Mouse (Mus musculus) embryonic facial prominence, embryonic 13.5 days (tissue): Measurements from ENCODE around the gene Shroom4. TPM values are rescaled to one million over a fixed set of nuclear protein-coding genes. Genes with fewer than 3 reads are reported as not detected.

Experiments
- ATAC-seq: fragments of 200-750 bp; cut with Nextera tagmentation; 2 replicates; pipeline ENCODE4 v1.8.0; 2017; ENCODE audit warnings: low read depth; ENCODE audit not compliant: insufficient number of reproducible peaks, insufficient read depth, low FRiP score, low TSS enrichment
- H3K27ac ChIP-seq: fragments of 300-500 bp; sonication (generic); 2 replicates; pipeline ENCODE4 v1.5.1; 2015; ENCODE audit warnings: moderate library complexity, mild to moderate bottlenecking, inconsistent platforms
- H3K27me3 ChIP-seq: fragments of 300-500 bp; sonication (generic); 2 replicates; pipeline ENCODE4 v1.6.1; 2015; ENCODE audit warnings: mild to moderate bottlenecking, inconsistent platforms
- H3K36me3 ChIP-seq: fragments of 300-500 bp; sonication (generic); 2 replicates; pipeline ENCODE4 v1.6.1; 2015; ENCODE audit warnings: mild to moderate bottlenecking, inconsistent platforms
- H3K4me1 ChIP-seq: fragments of 300-500 bp; sonication (generic); 2 replicates; pipeline ENCODE4 v1.6.1; 2015; ENCODE audit warnings: inconsistent platforms
- H3K4me2 ChIP-seq: fragments of 300-500 bp; sonication (generic); 2 replicates; pipeline ENCODE4 v1.6.1; 2015; ENCODE audit warnings: moderate library complexity, mild to moderate bottlenecking, inconsistent platforms
- H3K4me3 ChIP-seq: fragments of 300-500 bp; sonication (generic); 2 replicates; pipeline ENCODE4 v1.5.1; 2015; ENCODE audit warnings: mild to moderate bottlenecking, inconsistent platforms
- H3K9ac ChIP-seq: fragments of 300-500 bp; sonication (generic); 2 replicates; pipeline ENCODE4 v1.6.1; 2015; ENCODE audit warnings: mild to moderate bottlenecking, inconsistent platforms
- H3K9me3 ChIP-seq: fragments of 300-500 bp; sonication (generic); 2 replicates; pipeline ENCODE4 v1.6.1; 2016; ENCODE audit warnings: inconsistent platforms
- whole genome bisulfite sequencing: fragments of 180-500 bp; shearing (Covaris S2); methylation state at CpG from one replicate; pipeline ENCODE4 v1.1.7; 2015; ENCODE audit warnings: mixed read lengths; 5-methylcytosine and 5-hydroxymethylcytosine counted together
- polyA plus RNA-seq: library from polyadenylated mRNA; unstranded; fragments of >200 nt; fragmentation: Nextera tagmentation; extraction: Ambion mirVana; gene quantifications from 2 replicates; pipeline ENCODE4 v1.2.1, GENCODE M21; 2015

Gene Shroom4
- polyA plus RNA-seq, 1 experiment from 2014 or later: 6.9 TPM

DNA sequence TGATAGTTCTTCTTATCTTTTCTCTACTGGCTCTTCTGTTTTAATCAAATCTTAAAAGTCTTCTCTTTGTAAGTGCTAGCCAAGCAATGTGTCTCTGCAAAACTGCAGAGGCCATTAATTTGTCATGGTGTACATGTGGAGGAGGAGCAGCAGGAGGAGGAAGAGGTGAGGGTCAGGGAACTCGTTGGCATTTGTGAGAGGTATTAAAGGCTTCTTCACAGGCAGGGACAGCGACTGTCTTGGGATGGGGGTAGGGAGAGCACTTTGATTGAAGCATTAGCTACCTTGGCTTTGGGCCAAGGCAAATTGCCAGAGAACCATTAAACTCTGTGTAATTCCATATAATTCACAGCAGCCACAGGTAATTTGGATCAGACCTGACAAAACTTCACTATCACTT, 96.7 kb downstream of the Shroom4 start:
- 18% methylated on average over 2 of the region's 2 CpGs for WGBS
- Histone ChIP-seq H3K4me1 (peaks cover 22% of the 10 kb centered on the region), H3K36me3 (no peaks in the 10 kb centered on the region), H3K4me3 (no peak overlapping the region), H3K9ac (no peak overlapping the region), H3K27me3 (no peaks in the 10 kb centered on the region), H3K27ac (peak overlapping the region; percentile 82), H3K9me3 (no peaks in the 10 kb centered on the region), H3K4me2 (no peak overlapping the region)
- ATAC-seq: no peak

DNA sequence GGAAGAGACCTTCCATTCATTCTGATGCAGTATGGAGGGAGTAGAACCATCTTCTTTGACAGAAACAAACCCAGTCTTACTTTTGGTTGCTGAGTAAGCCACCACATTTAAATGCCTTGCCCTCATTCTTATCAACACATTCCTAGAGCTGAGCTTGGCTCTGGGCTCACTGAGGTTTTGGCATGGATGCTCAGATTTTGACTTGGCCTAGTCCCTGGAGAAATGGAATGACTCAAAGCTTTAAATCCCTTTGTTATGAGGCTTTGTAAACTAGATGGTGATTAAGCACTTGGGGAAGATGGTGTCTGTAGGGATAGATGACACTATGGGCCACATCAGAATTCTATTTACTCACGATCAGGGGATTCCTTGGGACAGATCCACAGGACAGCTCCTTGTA, 102.2 kb downstream of the Shroom4 start:
- no peak overlapping the region for H3K4me2 ChIP-seq
- H3K36me3 ChIP-seq: no peaks in the 10 kb centered on the region
- no peaks in the 10 kb centered on the region for H3K9me3 ChIP-seq
- no peak overlapping the region for H3K9ac ChIP-seq
- H3K27ac ChIP-seq: no peak overlapping the region
- no peak overlapping the region for H3K4me3 ChIP-seq
- ATAC-seq: no peak
- H3K4me1 ChIP-seq: no peaks in the 10 kb centered on the region
- 61% methylated on average over 1 of the region's 1 CpGs for WGBS
- no peaks in the 10 kb centered on the region for H3K27me3 ChIP-seq

DNA sequence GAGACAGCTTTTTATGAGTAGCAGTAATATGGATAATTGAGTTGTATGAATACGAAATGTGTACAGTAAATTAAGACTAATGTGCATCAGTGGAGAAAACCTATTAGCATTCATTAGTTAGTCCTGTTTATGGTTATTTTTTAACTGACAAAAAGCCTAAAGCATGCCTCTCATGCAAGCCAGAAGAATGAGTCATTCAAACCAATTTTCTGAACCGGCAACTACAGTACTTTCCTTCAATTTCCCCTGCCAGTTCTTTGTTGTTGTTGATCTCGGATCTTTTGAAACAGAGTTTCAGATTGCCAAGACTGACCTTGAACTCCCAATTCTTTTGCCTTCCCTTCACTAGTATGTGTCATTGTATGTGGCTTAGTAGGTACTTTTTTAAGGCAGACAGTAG, 117.6 kb downstream of the Shroom4 start:
- H3K27ac ChIP-seq: no peak overlapping the region
- 56% methylated on average over 3 of the region's 3 CpGs for WGBS
- no peaks in the 10 kb centered on the region for H3K4me1 ChIP-seq
- H3K4me3 ChIP-seq: no peak overlapping the region
- H3K36me3 ChIP-seq: no peaks in the 10 kb centered on the region
- ATAC-seq: no peak
- H3K4me2 ChIP-seq: no peak overlapping the region
- no peaks in the 10 kb centered on the region for H3K27me3 ChIP-seq
- no peaks in the 10 kb centered on the region for H3K9me3 ChIP-seq
- H3K9ac ChIP-seq: no peak overlapping the region

DNA sequence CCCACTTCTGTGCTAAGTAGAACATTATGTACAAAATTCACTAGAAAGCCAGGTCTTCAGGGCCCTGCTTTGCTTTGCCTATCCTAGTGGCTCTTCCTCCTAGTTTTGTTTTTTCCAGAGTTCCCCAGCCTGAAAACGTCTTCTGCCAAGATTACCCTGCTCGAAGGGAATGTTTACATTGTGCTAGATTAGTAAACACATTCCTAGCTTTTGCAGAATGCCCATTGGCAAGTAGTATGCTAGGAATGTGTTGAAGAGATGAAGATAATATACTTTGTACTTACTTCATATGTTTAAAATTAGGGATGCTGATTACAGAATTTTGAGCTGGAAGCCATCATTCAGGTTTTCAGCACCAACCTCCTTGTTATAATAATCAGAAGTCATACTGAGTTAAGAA, 118.8 kb downstream of the Shroom4 start:
- 36% methylated on average over 2 of the region's 2 CpGs for WGBS
- Histone ChIP-seq H3K36me3 (no peaks in the 10 kb centered on the region), H3K4me2 (no peak overlapping the region), H3K9me3 (no peaks in the 10 kb centered on the region), H3K9ac (no peak overlapping the region), H3K27ac (no peak overlapping the region), H3K4me3 (no peak overlapping the region), H3K4me1 (no peaks in the 10 kb centered on the region), H3K27me3 (no peaks in the 10 kb centered on the region)
- ATAC-seq: no peak

DNA sequence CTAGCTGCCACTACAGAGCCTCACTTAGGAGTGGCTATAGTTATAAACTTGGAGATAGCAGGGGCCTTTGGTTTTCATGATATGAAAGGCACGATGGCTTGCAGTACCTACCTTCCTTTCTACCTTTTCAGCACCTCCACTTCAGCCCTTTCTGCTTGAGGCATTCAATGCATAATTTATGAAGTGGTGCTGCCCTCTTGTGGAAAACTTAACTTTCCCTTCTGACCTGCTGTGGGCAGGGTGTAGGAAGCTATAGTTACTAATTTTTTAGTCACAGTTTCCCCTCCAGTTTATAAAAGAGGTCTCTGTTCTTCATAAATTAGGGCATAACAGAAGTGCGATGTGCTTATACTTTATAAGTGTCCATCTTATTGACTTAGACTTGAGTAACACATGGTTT, 123.3 kb downstream of the Shroom4 start:
- Histone ChIP-seq H3K4me2 (no peak overlapping the region), H3K27me3 (no peaks in the 10 kb centered on the region), H3K9ac (no peak overlapping the region), H3K4me1 (no peaks in the 10 kb centered on the region), H3K36me3 (no peaks in the 10 kb centered on the region), H3K27ac (no peak overlapping the region), H3K4me3 (no peak overlapping the region), H3K9me3 (no peaks in the 10 kb centered on the region)
- WGBS: 65% methylated on average over 2 of the region's 2 CpGs
- no peak for ATAC-seq

DNA sequence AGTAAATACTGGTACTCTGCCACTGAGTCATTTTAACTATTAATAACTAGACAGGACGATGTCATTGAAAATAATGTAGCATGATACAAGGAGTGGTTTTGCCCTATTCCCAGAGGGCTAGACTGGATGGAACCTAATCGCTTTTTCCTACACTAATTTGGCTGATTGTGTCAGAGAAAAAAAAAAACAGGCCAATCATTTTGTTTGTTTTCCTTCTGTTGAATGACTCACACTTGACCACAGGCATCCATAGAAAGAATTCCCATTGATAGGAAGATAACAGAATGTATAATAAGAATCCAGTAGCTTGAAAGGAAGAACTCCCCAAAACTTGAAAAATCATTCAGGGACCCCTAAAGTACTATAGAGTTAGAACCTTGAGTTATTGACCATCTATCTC, 137.0 kb downstream of the Shroom4 start:
- no peaks in the 10 kb centered on the region for H3K4me1 ChIP-seq
- ATAC-seq: no peak
- H3K4me2 ChIP-seq: no peak overlapping the region
- no peak overlapping the region for H3K27ac ChIP-seq
- no peaks in the 10 kb centered on the region for H3K9me3 ChIP-seq
- H3K27me3 ChIP-seq: no peaks in the 10 kb centered on the region
- no peak overlapping the region for H3K4me3 ChIP-seq
- WGBS: 68% methylated on average over 2 of the region's 2 CpGs
- no peaks in the 10 kb centered on the region for H3K36me3 ChIP-seq
- H3K9ac ChIP-seq: no peak overlapping the region

DNA sequence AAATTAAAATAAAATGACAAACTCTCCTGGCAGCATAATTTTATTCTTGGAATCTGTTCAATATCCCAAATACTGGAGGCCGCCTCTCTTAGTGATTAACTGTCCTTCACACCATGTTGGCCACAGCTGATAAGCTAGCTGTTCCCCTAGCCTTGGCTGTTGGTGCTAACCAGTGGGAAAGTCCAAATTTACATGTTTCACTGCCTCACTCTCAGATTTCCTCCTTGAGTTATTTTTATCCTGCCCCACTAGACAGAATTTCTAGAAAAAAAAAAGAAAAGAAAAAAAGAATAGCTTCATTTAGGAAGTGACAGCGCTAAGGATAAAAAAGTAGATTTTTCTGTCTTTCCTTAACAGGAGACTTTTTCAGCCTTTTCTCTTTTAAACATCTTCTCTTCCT, 138.0 kb downstream of the Shroom4 start:
- H3K36me3 ChIP-seq: no peaks in the 10 kb centered on the region
- ATAC-seq: no peak
- H3K27ac ChIP-seq: no peak overlapping the region
- H3K27me3 ChIP-seq: no peaks in the 10 kb centered on the region
- H3K4me1 ChIP-seq: no peaks in the 10 kb centered on the region
- H3K4me3 ChIP-seq: no peak overlapping the region
- no peak overlapping the region for H3K9ac ChIP-seq
- no peak overlapping the region for H3K4me2 ChIP-seq
- 82% methylated on average over 2 of the region's 2 CpGs for WGBS
- H3K9me3 ChIP-seq: no peaks in the 10 kb centered on the region

DNA sequence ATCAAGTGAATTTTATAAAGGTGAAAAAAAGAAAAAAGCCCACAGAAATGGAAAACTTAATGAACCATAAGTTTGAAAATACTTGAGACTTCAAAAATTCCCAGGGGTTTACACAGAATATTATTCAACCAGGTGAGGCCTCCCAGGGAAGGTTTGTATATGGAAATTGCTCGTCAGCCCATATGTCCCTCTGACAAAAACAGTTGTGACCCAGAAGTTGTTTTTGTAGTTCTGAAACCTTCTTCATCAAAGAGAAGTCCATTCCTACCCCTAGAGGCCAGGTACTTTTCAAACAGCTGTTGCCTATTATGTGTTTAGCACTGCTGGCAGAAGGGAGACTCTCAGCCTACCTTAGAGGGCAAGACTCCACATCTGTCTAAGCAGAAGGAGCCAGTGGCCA, 165.4 kb downstream of the Shroom4 start:
- no peak for ATAC-seq
- Histone ChIP-seq H3K9me3 (no peaks in the 10 kb centered on the region), H3K9ac (no peak overlapping the region), H3K4me2 (no peak overlapping the region), H3K27ac (no peak overlapping the region), H3K36me3 (no peaks in the 10 kb centered on the region), H3K4me1 (no peaks in the 10 kb centered on the region), H3K4me3 (no peak overlapping the region), H3K27me3 (no peaks in the 10 kb centered on the region)
- WGBS: 54% methylated on average over 1 of the region's 1 CpGs

DNA sequence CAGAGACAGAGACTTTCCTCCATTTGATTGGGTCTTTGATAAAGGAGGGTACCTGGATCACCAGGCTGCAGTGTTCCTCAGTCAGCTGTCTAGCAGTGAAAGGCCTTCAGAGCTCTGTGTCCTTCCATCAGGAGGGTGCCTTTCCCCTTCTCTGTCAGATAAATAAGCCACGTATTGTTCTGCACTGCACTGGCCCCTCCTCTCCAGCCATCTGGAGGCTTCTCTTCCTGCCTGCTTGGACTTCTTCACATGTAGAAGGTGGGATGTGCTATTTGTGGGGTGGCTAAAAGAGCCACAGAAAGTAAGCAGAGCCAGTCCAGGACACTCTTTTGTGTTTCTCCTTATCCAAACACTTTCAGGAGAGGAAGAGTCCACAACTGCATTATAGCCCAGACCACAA, 174.9 kb downstream of the Shroom4 start:
- no peak overlapping the region for H3K9ac ChIP-seq
- H3K4me3 ChIP-seq: no peak overlapping the region
- no peaks in the 10 kb centered on the region for H3K27me3 ChIP-seq
- WGBS: 27% methylated on average over 1 of the region's 1 CpGs
- no peaks in the 10 kb centered on the region for H3K36me3 ChIP-seq
- no peak overlapping the region for H3K4me2 ChIP-seq
- no peak overlapping the region for H3K27ac ChIP-seq
- no peaks in the 10 kb centered on the region for H3K9me3 ChIP-seq
- H3K4me1 ChIP-seq: no peaks in the 10 kb centered on the region
- ATAC-seq: no peak

DNA sequence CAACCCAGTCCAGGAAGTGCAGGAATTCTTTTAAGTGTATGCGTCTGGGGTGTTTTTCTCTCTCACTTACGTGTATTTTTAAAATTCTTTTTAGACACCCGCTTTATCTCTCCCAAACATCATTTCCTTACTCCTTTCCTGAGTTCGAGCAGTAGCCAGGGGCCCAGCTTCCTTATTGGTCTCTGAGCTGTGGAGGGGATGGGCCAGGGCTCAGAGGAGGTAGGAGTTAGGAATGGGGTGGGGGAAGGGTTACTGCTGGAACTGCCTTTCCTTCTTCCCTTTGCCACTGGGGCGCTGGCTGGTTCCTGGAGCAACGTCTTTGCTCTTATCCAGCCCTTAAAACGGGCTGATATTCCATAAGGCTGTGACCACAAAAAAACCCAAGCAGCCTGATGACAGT, 177.3 kb downstream of the Shroom4 start:
- no peak overlapping the region for H3K4me3 ChIP-seq
- no peaks in the 10 kb centered on the region for H3K36me3 ChIP-seq
- no peak for ATAC-seq
- H3K9me3 ChIP-seq: no peaks in the 10 kb centered on the region
- H3K27me3 ChIP-seq: no peaks in the 10 kb centered on the region
- H3K27ac ChIP-seq: no peak overlapping the region
- no peaks in the 10 kb centered on the region for H3K4me1 ChIP-seq
- no peak overlapping the region for H3K4me2 ChIP-seq
- H3K9ac ChIP-seq: no peak overlapping the region
- 33% methylated on average over 7 of the region's 7 CpGs for WGBS

DNA sequence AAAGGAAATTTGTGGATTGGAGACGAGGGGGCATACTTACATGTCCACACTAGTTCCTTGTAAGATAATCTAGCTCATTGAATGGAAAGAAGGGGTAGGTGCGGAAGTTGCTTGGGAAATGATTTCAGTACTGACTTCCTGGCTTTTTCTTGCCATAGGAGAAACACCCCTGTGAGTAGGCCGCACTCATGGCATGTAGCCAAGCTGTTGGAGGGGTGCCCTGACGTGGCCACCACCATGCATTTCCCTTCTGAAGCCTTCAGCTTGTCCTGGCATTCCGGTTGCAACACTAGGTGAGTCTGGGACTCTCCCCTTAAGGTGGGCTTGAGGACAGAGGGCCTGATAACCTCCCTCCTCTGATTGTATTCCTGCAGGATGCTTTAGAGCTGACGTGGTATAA, 181.0 kb downstream of the Shroom4 start:
- H3K27ac ChIP-seq: no peak overlapping the region
- H3K4me3 ChIP-seq: no peak overlapping the region
- H3K9ac ChIP-seq: no peak overlapping the region
- H3K36me3 ChIP-seq: peaks cover 24% of the 10 kb centered on the region
- ATAC-seq: no peak
- H3K9me3 ChIP-seq: no peaks in the 10 kb centered on the region
- WGBS: 84% methylated on average over 6 of the region's 6 CpGs
- no peaks in the 10 kb centered on the region for H3K27me3 ChIP-seq
- H3K4me2 ChIP-seq: no peak overlapping the region
- H3K4me1 ChIP-seq: no peaks in the 10 kb centered on the region

DNA sequence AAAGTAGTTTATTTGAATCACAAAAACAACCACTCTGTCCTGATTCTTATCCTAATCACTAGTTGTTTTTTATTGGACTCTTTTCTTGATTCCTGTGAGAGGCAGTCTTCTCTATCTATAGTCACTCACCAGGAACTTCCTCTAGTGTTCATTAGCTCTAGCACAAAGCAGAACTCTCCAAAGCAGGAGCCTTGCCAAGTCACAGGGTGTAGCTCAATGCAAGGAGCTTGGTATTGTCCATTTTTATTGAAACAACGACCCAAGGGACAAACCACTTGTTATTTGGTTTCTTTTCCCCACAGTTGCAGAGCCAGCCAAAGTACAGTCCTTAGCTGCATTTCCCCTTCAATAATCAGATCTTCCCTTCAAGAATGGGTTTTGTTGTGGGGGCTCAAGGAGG, 181.5 kb downstream of the Shroom4 start:
- Histone ChIP-seq H3K4me1 (no peaks in the 10 kb centered on the region), H3K9ac (no peak overlapping the region), H3K4me3 (no peak overlapping the region), H3K9me3 (no peaks in the 10 kb centered on the region), H3K27me3 (no peaks in the 10 kb centered on the region), H3K36me3 (peaks cover 24% of the 10 kb centered on the region), H3K4me2 (no peak overlapping the region), H3K27ac (no peak overlapping the region)
- WGBS: 76% methylated on average over 1 of the region's 1 CpGs
- no peak for ATAC-seq

DNA sequence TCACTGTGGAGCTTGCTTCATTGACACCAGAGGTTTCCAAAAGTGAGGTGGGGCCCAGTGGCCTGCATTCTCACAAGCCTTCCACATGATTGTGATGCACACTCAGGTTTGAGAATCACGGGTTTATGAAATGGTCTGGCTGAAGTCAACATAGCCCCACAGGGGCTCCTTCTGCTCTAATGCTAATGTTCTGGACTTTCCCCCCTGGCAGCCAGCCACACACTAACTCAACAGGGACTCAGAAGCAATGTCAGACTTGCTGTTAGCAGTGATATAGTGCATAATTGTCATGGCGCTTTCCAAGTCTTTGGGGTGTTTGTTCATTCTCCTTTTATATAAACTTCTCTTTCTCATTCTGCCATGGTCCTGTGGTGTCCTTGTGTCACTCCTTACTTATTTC, 183.0 kb downstream of the Shroom4 start:
- peaks cover 24% of the 10 kb centered on the region for H3K36me3 ChIP-seq
- no peaks in the 10 kb centered on the region for H3K4me1 ChIP-seq
- WGBS: 87% methylated on average over 2 of the region's 2 CpGs
- no peak overlapping the region for H3K4me3 ChIP-seq
- H3K27me3 ChIP-seq: no peaks in the 10 kb centered on the region
- ATAC-seq: no peak
- H3K9me3 ChIP-seq: no peaks in the 10 kb centered on the region
- H3K4me2 ChIP-seq: no peak overlapping the region
- H3K27ac ChIP-seq: no peak overlapping the region
- H3K9ac ChIP-seq: no peak overlapping the region
